Mouse (Mus musculus): ENCODE results near the gene Mki67. TPM values are rescaled to one million over a fixed set of nuclear protein-coding genes. Genes with fewer than 3 reads are reported as not detected.

Gene Mki67
- polyA plus RNA-seq, 1 experiment from 2014 or later = 7.8 TPM

DNA sequence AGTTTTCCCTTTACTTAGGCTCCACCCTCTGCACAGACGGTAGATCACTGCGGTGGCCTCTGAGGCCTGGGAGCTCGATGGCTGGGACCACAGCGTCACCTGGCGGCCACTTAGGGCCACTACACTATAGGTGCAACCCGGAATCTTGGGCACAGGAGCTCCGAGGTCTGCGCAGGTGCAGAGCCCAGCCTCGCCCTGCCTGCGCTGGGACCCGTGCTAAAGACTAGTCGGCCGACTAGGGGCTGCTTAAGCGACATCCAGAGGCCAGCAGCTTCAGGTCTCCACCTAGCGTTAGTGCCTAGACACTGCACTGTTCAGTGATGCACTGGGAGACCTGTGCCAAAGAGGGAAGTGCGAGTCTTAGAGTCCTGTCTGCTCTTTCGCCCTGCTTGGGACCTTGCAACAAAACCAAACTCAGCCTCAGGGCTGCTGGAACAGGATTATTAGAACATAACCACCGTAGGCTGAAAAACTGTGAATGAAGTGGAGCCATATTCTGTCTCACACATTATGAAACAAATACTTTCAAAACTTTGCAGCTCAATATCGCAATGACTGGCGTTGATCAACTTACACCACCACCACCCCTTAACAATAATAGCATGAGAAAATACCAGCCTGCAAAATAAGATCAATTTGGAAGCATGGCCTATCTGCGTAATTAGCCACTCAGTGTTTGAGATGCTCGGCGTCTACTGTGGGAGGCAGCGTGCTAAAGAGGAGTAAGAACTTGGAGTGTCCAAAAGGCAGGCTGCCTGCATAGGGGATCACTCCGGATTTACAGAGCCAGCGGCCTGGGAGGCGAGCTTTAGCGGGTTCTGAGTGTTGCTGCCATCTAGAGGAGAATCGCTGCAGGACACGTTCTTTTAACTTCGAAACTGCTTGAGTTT, 19.8 kb upstream of the Mki67 start:
- Histone ChIP-seq H3K4me1 (replicated peaks; ENCODE audit: control insufficient read depth, insufficient read depth) (no peaks in the 10 kb centered on the region), H3K9me3 (ENCODE audit: control insufficient read depth, low read length) (no peaks in the 10 kb centered on the region), H3K27ac (replicated peaks) (peak overlapping the region; percentile 84), H3K27me3 (ENCODE audit: control insufficient read depth, insufficient read depth, low read length) (no peaks in the 10 kb centered on the region), H3K9ac (ENCODE audit: low read length) (0 out of 2 replicates have a peak overlapping the region, but pooled peaks have one; percentile 31), H3K4me3 (ENCODE audit: low read depth, low read length) (peak overlapping the region; percentile 32), H3K4me2 (replicated peaks; ENCODE audit: low read depth) (peak overlapping the region; percentile 56), H3K36me3 (ENCODE audit: control insufficient read depth, insufficient read depth, low read length) (no peaks in the 10 kb centered on the region)
- ATAC-seq (ENCODE audit: low FRiP score, low TSS enrichment) = peak; percentile 99
- peak; percentile 92 for DNase-seq (ENCODE audit: low spot score)
- no peak for TF ChIP-seq EP300 (optimal IDR thresholded peaks at IDR 0.05)
- TF ChIP-seq CTCF (IDR thresholded peaks at IDR 0.05; ENCODE audit: low read depth) = peak; percentile 95
- 20% methylated on average over 31 of the region's 31 CpGs for WGBS

DNA sequence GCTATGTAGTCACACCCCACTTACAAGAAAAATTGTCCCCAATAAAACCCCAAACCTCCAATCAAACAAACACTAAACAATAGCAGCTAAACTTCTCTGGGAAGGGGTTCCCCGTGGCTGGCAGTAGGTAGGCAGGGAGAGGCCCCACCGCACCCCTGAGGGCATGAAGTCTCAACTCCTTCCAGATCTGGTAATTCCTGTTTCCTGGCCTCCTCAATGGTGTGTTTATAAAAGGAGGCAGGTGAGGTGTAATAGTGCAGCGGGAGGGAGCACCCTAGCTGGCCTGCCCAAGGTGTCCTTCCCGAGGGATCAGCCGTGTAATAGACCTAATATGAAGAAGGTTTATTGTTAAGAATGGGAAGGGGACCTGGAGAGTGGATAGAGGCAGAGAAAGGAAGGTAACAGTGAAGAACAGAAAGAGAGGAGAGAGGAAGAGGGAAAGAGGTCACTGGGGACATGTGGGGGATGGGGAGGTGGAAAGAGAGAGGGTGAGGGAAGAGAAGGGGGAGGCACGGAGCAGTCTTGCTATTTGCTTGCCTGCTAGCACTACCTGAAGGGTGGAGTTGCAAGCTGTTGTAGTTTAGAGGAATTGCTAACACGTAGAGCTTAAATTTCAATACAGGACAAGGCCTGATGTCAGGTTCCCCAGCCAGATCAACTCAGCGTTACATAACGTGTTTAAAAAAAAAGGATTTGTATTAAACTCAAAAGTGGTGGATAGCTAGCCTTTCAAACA, 18.9 kb upstream of the Mki67 start:
- WGBS = 51% methylated on average over 9 of the region's 9 CpGs
- ATAC-seq (ENCODE audit: low FRiP score, low TSS enrichment) = peak; percentile 73
- H3K4me3 ChIP-seq (ENCODE audit: low read depth, low read length) = peak overlapping the region; percentile 32; the same call in 1 of the 2 replicates
- DNase-seq (ENCODE audit: low spot score) = peak; percentile 65
- peak overlapping the region; percentile 56 for H3K4me2 ChIP-seq (replicated peaks; ENCODE audit: low read depth)
- no peak overlapping the region; the same call in 1 of the 2 replicates for H3K9ac ChIP-seq (ENCODE audit: low read length)
- H3K36me3 ChIP-seq (ENCODE audit: control insufficient read depth, insufficient read depth, low read length) = no peaks in the 10 kb centered on the region
- TF ChIP-seq CTCF (IDR thresholded peaks at IDR 0.05; ENCODE audit: low read depth) (no peak), EP300 (optimal IDR thresholded peaks at IDR 0.05) (peak; percentile 23)
- no peaks in the 10 kb centered on the region for H3K27me3 ChIP-seq (ENCODE audit: control insufficient read depth, insufficient read depth, low read length)
- no peaks in the 10 kb centered on the region for H3K9me3 ChIP-seq (ENCODE audit: control insufficient read depth, low read length)
- no peaks in the 10 kb centered on the region for H3K4me1 ChIP-seq (replicated peaks; ENCODE audit: control insufficient read depth, insufficient read depth)
- peak overlapping the region; percentile 84 for H3K27ac ChIP-seq (replicated peaks)

DNA sequence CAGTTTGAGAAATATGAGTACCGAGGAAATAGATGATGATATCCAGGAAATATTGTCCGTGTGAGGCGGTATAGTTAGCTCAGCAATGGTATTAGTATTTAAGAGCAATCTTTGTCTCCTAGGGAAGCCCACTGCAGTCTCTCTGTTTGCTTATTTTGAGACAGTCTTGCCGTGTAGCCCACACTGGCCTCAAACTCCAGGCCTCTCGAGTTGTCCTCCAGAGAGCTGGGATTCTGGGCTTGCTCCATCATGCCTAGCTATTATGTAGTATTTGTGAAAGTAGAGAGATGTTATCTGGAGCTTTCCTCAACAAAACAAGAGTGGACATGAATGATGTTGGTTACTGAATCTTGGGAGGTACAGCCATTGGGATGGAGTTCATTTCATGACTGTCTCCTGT, 18.2 kb upstream of the Mki67 start:
- ATAC-seq (ENCODE audit: low FRiP score, low TSS enrichment) = no peak
- WGBS = 74% methylated on average over 5 of the region's 5 CpGs
- H3K9ac ChIP-seq (ENCODE audit: low read length) = no peak overlapping the region
- no peak for DNase-seq (ENCODE audit: low spot score)
- H3K9me3 ChIP-seq (ENCODE audit: control insufficient read depth, low read length) = no peaks in the 10 kb centered on the region
- H3K36me3 ChIP-seq (ENCODE audit: control insufficient read depth, insufficient read depth, low read length) = no peaks in the 10 kb centered on the region
- H3K27ac ChIP-seq (replicated peaks) = peak overlapping the region; percentile 70
- TF ChIP-seq EP300 (optimal IDR thresholded peaks at IDR 0.05) = no peak
- no peak for TF ChIP-seq CTCF (IDR thresholded peaks at IDR 0.05; ENCODE audit: low read depth)
- H3K4me1 ChIP-seq (replicated peaks; ENCODE audit: control insufficient read depth, insufficient read depth) = no peaks in the 10 kb centered on the region
- no peak overlapping the region for H3K4me2 ChIP-seq (replicated peaks; ENCODE audit: low read depth)
- H3K27me3 ChIP-seq (ENCODE audit: control insufficient read depth, insufficient read depth, low read length) = no peaks in the 10 kb centered on the region
- H3K4me3 ChIP-seq (ENCODE audit: low read depth, low read length) = no peak overlapping the region

DNA sequence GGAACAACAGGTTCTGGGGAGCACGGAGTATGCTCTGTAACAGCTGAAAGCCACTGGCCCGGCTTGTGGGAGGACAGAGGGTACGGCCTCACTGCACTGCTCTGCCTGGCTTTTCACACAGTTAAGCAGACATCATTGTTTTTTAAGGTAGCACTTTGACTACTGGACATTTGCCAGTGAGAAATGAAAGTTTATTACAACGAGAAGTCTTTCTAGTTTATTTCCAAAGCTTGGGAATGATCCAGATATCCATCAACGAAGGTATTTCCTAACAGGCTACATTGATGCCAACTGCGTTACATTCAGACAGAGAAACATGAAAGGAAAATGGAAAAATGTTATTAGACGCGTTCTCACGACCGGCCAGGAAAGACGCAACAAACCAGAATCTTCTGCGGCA, 11.9 kb upstream of the Mki67 start:
- H3K9me3 ChIP-seq (ENCODE audit: control insufficient read depth, low read length) = no peaks in the 10 kb centered on the region
- H3K36me3 ChIP-seq (ENCODE audit: control insufficient read depth, insufficient read depth, low read length) = no peaks in the 10 kb centered on the region
- TF ChIP-seq CTCF (IDR thresholded peaks at IDR 0.05; ENCODE audit: low read depth) (no peak), EP300 (optimal IDR thresholded peaks at IDR 0.05) (no peak)
- no peak overlapping the region for H3K4me3 ChIP-seq (ENCODE audit: low read depth, low read length)
- no peak overlapping the region for H3K9ac ChIP-seq (ENCODE audit: low read length)
- ATAC-seq (ENCODE audit: low FRiP score, low TSS enrichment) (no peak), DNase-seq (ENCODE audit: low spot score) (no peak)
- H3K27me3 ChIP-seq (ENCODE audit: control insufficient read depth, insufficient read depth, low read length) = no peaks in the 10 kb centered on the region
- no peaks in the 10 kb centered on the region for H3K4me1 ChIP-seq (replicated peaks; ENCODE audit: control insufficient read depth, insufficient read depth)
- H3K27ac ChIP-seq (replicated peaks) = no peak overlapping the region
- 70% methylated on average over 12 of the region's 12 CpGs for WGBS
- H3K4me2 ChIP-seq (replicated peaks; ENCODE audit: low read depth) = no peak overlapping the region

DNA sequence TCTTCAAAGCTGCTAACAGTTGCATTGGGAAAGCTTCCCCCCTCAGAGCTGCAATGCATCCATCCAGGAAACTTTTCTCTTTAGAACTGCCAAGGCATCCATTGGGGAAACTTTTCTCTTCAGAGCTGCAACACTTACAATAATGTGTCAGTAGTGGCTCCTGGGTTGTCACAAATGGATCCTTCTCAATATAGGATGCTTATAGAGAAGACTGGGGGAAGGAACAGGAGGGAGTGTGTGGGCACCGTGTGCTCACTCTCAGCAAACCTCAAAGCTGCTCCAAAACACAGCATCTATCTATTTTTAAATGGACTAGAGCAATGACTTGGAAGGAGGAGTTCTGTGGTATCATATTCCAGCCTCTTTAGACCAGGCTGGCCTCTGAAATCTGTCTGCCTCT, 10.5 kb upstream of the Mki67 start:
- Histone ChIP-seq H3K36me3 (ENCODE audit: control insufficient read depth, insufficient read depth, low read length) (no peaks in the 10 kb centered on the region), H3K9ac (ENCODE audit: low read length) (no peak overlapping the region), H3K27ac (replicated peaks) (no peak overlapping the region), H3K9me3 (ENCODE audit: control insufficient read depth, low read length) (no peaks in the 10 kb centered on the region), H3K27me3 (ENCODE audit: control insufficient read depth, insufficient read depth, low read length) (no peaks in the 10 kb centered on the region), H3K4me3 (ENCODE audit: low read depth, low read length) (no peak overlapping the region), H3K4me1 (replicated peaks; ENCODE audit: control insufficient read depth, insufficient read depth) (no peaks in the 10 kb centered on the region), H3K4me2 (replicated peaks; ENCODE audit: low read depth) (no peak overlapping the region)
- WGBS = 79% methylated on average over 1 of the region's 1 CpGs
- TF ChIP-seq CTCF (IDR thresholded peaks at IDR 0.05; ENCODE audit: low read depth) (no peak), EP300 (optimal IDR thresholded peaks at IDR 0.05) (no peak)
- no peak for DNase-seq (ENCODE audit: low spot score)
- ATAC-seq (ENCODE audit: low FRiP score, low TSS enrichment) = no peak

Measured in stomach, postnatal 0 days (tissue).